Mouse (Mus musculus) spleen, adult 2 months (tissue): ENCODE results near the gene Slc2a5.

ENCODE experiments used
- CTCF ChIP-seq: fragments of 200-500 bp; IDR thresholded peaks from 2 replicates; pipeline ENCODE4 v1.5.1; 2011; ENCODE audit warnings: mild to moderate bottlenecking, inconsistent platforms; ENCODE audit not compliant: insufficient read depth, insufficient read length, insufficient replicate concordance; ENCODE audit errors: extremely low read depth
- POLR2A ChIP-seq: fragments of 200-500 bp; IDR thresholded peaks from 2 replicates; pipeline ENCODE4 v1.6.1; 2011; ENCODE audit warnings: low read depth, low read length, inconsistent platforms

GRCm38 (mm10) chr4:150135254-150135653, 16.2 kb downstream of the Slc2a5 start:
- TF ChIP-seq POLR2A: no peak
- TF ChIP-seq CTCF: no peak
